Mouse (Mus musculus) cerebral cortex, adult 2 months (tissue): ENCODE data around the gene Lingo1.

Source experiments
- WGBS: fragments of 180-500 bp; shearing (Covaris S2); methylation state at CpG from one replicate; pipeline ENCODE4 v1.1.7; 2018; 5-methylcytosine and 5-hydroxymethylcytosine counted together

Gene Lingo1

GRCm38 (mm10) chr9:56775161-56775934 is 20.9 kb downstream of the Lingo1 start:
- WGBS, result 69% methylated on average over 7 of the region's 7 CpGs

GRCm38 (mm10) chr9:56774231-56774630 is 22.0 kb downstream of the Lingo1 start:
- WGBS, result 46% methylated on average over 6 of the region's 6 CpGs

GRCm38 (mm10) chr9:56773666-56774065 is 22.6 kb downstream of the Lingo1 start:
- 65% methylated on average over 7 of the region's 7 CpGs for WGBS

- 41% methylated on average over 9 of the region's 9 CpGs for WGBS
Measured at GRCm38 (mm10) chr9:56767653-56768136, 28.6 kb downstream of the Lingo1 start.

GRCm38 (mm10) chr9:56766629-56767357 is 29.5 kb downstream of the Lingo1 start:
- WGBS, result 49% methylated on average over 11 of the region's 11 CpGs

- 59% methylated on average over 9 of the region's 9 CpGs for WGBS
Measured at GRCm38 (mm10) chr9:56762106-56762562, 34.1 kb downstream of the Lingo1 start.

GRCm38 (mm10) chr9:56757791-56758190 is 38.5 kb downstream of the Lingo1 start:
- 39% methylated on average over 11 of the region's 11 CpGs for WGBS

- WGBS, result 72% methylated on average over 5 of the region's 5 CpGs
Measured at GRCm38 (mm10) chr9:56755119-56755518, 41.1 kb downstream of the Lingo1 start.

- 69% methylated on average over 6 of the region's 6 CpGs for WGBS
Measured at GRCm38 (mm10) chr9:56753386-56753785, 42.9 kb downstream of the Lingo1 start.

- 42% methylated on average over 5 of the region's 5 CpGs for WGBS
Measured at GRCm38 (mm10) chr9:56748056-56748455, 48.2 kb downstream of the Lingo1 start.

- 70% methylated on average over 4 of the region's 4 CpGs for WGBS
Measured at GRCm38 (mm10) chr9:56746926-56747294, 49.4 kb downstream of the Lingo1 start.

GRCm38 (mm10) chr9:56746195-56746925 is 49.9 kb downstream of the Lingo1 start:
- 50% methylated on average over 14 of the region's 14 CpGs for WGBS

- WGBS, result 29% methylated on average over 5 of the region's 5 CpGs
Measured at GRCm38 (mm10) chr9:56744369-56744768, 51.9 kb downstream of the Lingo1 start.

- WGBS, result 38% methylated on average over 5 of the region's 5 CpGs
Measured at GRCm38 (mm10) chr9:56739181-56739737, 57.0 kb downstream of the Lingo1 start.

GRCm38 (mm10) chr9:56738261-56739171 is 57.8 kb downstream of the Lingo1 start:
- WGBS, result 36% methylated on average over 8 of the region's 9 CpGs

- WGBS, result 31% methylated on average over 6 of the region's 6 CpGs
Measured at GRCm38 (mm10) chr9:56734398-56734797, 61.9 kb downstream of the Lingo1 start.

- WGBS, result 77% methylated on average over 2 of the region's 2 CpGs
Measured at GRCm38 (mm10) chr9:56730997-56731396, 65.3 kb downstream of the Lingo1 start.

GRCm38 (mm10) chr9:56729145-56729544 is 67.1 kb downstream of the Lingo1 start:
- 62% methylated on average over 2 of the region's 2 CpGs for WGBS

GRCm38 (mm10) chr9:56727703-56728684 is 68.3 kb downstream of the Lingo1 start:
- WGBS, result 19% methylated on average over 15 of the region's 15 CpGs
